Mouse (Mus musculus) heart, embryonic 11.5 days (tissue): ENCODE results near the gene F13a1. TPM values are rescaled to one million over a fixed set of nuclear protein-coding genes. Genes with fewer than 3 reads are reported as not detected.

Experiments used
- ATAC-seq: fragments of 200-750 bp; cut with Nextera tagmentation; replicated peaks from 2 replicates; pipeline ENCODE4 v1.8.0; 2017; ENCODE audit warnings: moderate library complexity; ENCODE audit not compliant: insufficient number of reproducible peaks, low FRiP score, low TSS enrichment
- H3K27ac ChIP-seq: fragments of 300-500 bp; sonication (generic); 2 replicates; pipeline ENCODE4 v1.5.1; 2014; ENCODE audit warnings: mild to moderate bottlenecking, low read depth, low read length
- H3K27me3 ChIP-seq: fragments of 300-500 bp; sonication (generic); 2 replicates; pipeline ENCODE4 v1.6.1; 2014; ENCODE audit warnings: mild to moderate bottlenecking, low read length, mixed read lengths; ENCODE audit not compliant: control insufficient read depth, insufficient read depth
- H3K36me3 ChIP-seq: fragments of 300-500 bp; sonication (generic); 2 replicates; pipeline ENCODE4 v1.6.1; 2014; ENCODE audit warnings: mild to moderate bottlenecking, low read length, moderate library complexity, mixed read lengths; ENCODE audit not compliant: control insufficient read depth, insufficient read depth
- H3K4me1 ChIP-seq: fragments of 300-500 bp; sonication (generic); 2 replicates; pipeline ENCODE4 v1.6.1; 2014; ENCODE audit warnings: low read length; ENCODE audit not compliant: control insufficient read depth, insufficient read depth
- H3K4me2 ChIP-seq: fragments of 300-500 bp; sonication (generic); 2 replicates; pipeline ENCODE4 v1.6.1; 2014; ENCODE audit warnings: mild to moderate bottlenecking, moderate library complexity
- H3K4me3 ChIP-seq: fragments of 300-500 bp; sonication (generic); 2 replicates; pipeline ENCODE4 v1.5.1; 2014; ENCODE audit warnings: low read depth, low read length
- H3K9ac ChIP-seq: fragments of 300-500 bp; sonication (generic); 2 replicates; pipeline ENCODE4 v1.6.1; 2014; ENCODE audit warnings: mild to moderate bottlenecking, low read depth, low read length, moderate library complexity
- H3K9me3 ChIP-seq: fragments of 300-500 bp; sonication (generic); replicated peaks from 2 replicates; pipeline ENCODE4 v1.6.1; 2016; ENCODE audit warnings: low read length; ENCODE audit not compliant: control insufficient read depth
- WGBS: fragments of 180-500 bp; shearing (Covaris S2); extraction: QIAGEN DNeasy Blood & Tissue Kit; methylation state at CpG from one replicate; pipeline ENCODE4 v1.1.7; 2014; ENCODE audit not compliant: insufficient replicate concordance; 5-methylcytosine and 5-hydroxymethylcytosine counted together
- polyA plus RNA-seq: library from polyadenylated mRNA; unstranded; fragments of >200 nt; fragmentation: Nextera tagmentation; extraction: Ambion mirVana; gene quantifications from 2 replicates; pipeline ENCODE4 v1.2.1, GENCODE M21; 2014

The F13a1 gene
- polyA plus RNA-seq, 1 experiment from 2014 or later = 2.1 TPM

DNA sequence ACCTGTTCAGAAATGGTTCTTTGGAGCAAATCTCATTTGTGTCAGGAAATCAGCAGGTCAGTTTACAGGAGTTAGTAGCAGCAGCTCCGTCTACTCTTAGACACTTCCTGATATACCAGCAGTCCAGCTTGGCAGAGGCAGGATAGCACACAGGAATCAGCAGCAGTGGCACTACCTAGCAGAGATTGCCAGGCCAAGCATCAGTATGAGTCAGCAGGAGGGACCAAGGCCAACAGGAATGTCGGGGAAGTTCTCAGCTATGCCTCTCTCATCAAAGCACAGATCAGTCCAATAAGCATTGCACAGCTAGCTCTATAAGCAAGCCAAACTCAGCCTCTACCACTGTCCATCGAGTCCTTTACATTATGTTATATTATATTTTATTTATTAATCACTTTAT, 210.9 kb downstream of the F13a1 start:
- ATAC-seq = no peak
- 64% methylated on average over 3 of the region's 3 CpGs for WGBS

More for the DNA sequence above, 210.9 kb downstream of the F13a1 start:
- no peak overlapping the region for H3K9ac ChIP-seq
- no peaks in the 10 kb centered on the region for H3K9me3 ChIP-seq
- H3K27ac ChIP-seq = no peak overlapping the region
- H3K36me3 ChIP-seq = no peaks in the 10 kb centered on the region
- no peak overlapping the region for H3K4me3 ChIP-seq
- no peak overlapping the region for H3K4me2 ChIP-seq
- H3K4me1 ChIP-seq = no peaks in the 10 kb centered on the region
- H3K27me3 ChIP-seq = no peaks in the 10 kb centered on the region
